Mouse (Mus musculus) kidney, adult 9 months (tissue): ENCODE data around the gene 5730522E02Rik.
"Not testable (repeated sequence)": the region's sequence is repeated elsewhere in the genome, so short reads cannot be mapped to it uniquely, and the experiment has no call there.

ENCODE experiments used
- DNase-seq: peaks from one replicate; pipeline ENCODE4 v3.0.0; 2022

5730522E02Rik gene

GRCm38 (mm10) chr11:26210582-26211180 is at the start of gene 5730522E02Rik:
Gene 5730522E02Rik (minus strand): TSS chr11:26210763.
- peak; percentile 16 for DNase-seq

- DNase-seq = no peak
Measured at GRCm38 (mm10) chr11:26236540-26236939, 26.0 kb upstream of the 5730522E02Rik start.

GRCm38 (mm10) chr11:26229895-26230294 is 19.3 kb upstream of the 5730522E02Rik start:
- no peak for DNase-seq

GRCm38 (mm10) chr11:26213643-26214042 is 3.1 kb upstream of the 5730522E02Rik start:
- DNase-seq = not testable (repeated sequence)

GRCm38 (mm10) chr11:26209811-26210581 is 567 bp downstream of the 5730522E02Rik start:
- DNase-seq = peak; percentile 86

- DNase-seq = no peak
Measured at GRCm38 (mm10) chr11:26203466-26203865, 7.1 kb downstream of the 5730522E02Rik start.

- no peak for DNase-seq
Measured at GRCm38 (mm10) chr11:26202842-26203241, 7.7 kb downstream of the 5730522E02Rik start.

- DNase-seq = no peak
Measured at GRCm38 (mm10) chr11:26201778-26202097, 8.8 kb downstream of the 5730522E02Rik start.

- peak; percentile 57 for DNase-seq
Measured at GRCm38 (mm10) chr11:26200970-26201777, 9.4 kb downstream of the 5730522E02Rik start.

GRCm38 (mm10) chr11:26195468-26195867 is 15.1 kb downstream of the 5730522E02Rik start:
- DNase-seq = no peak

GRCm38 (mm10) chr11:26187231-26187967 is 23.2 kb downstream of the 5730522E02Rik start:
- no peak for DNase-seq

GRCm38 (mm10) chr11:26170572-26170971 is 40.0 kb downstream of the 5730522E02Rik start:
- DNase-seq = no peak

GRCm38 (mm10) chr11:26167609-26167971 is 43.0 kb downstream of the 5730522E02Rik start:
- no peak for DNase-seq

GRCm38 (mm10) chr11:26166966-26167608 is 43.5 kb downstream of the 5730522E02Rik start:
- no peak for DNase-seq

- DNase-seq = no peak
Measured at GRCm38 (mm10) chr11:26164651-26165259, 45.8 kb downstream of the 5730522E02Rik start.

GRCm38 (mm10) chr11:26161354-26161753 is 49.2 kb downstream of the 5730522E02Rik start:
- no peak for DNase-seq

- no peak for DNase-seq
Measured at GRCm38 (mm10) chr11:26159033-26159432, 51.5 kb downstream of the 5730522E02Rik start.

- DNase-seq = no peak
Measured at GRCm38 (mm10) chr11:26140024-26140423, 70.5 kb downstream of the 5730522E02Rik start.

- DNase-seq = no peak
Measured at GRCm38 (mm10) chr11:26138013-26138412, 72.5 kb downstream of the 5730522E02Rik start.

- no peak for DNase-seq
Measured at GRCm38 (mm10) chr11:26130911-26131310, 79.7 kb downstream of the 5730522E02Rik start.

GRCm38 (mm10) chr11:26129054-26129453 is 81.5 kb downstream of the 5730522E02Rik start:
- no peak for DNase-seq

- DNase-seq = no peak
Measured at GRCm38 (mm10) chr11:26128385-26128784, 82.2 kb downstream of the 5730522E02Rik start.
